Mouse (Mus musculus): ENCODE data around the gene Vdr. TPM values are rescaled to one million over a fixed set of nuclear protein-coding genes. Genes with fewer than 3 reads are reported as not detected.

Gene Vdr
- polyA plus RNA-seq, 1 experiment from 2014 or later: 0.24 TPM

- no peaks in the 10 kb centered on the region for H3K36me3 ChIP-seq
- no peak overlapping the region for H3K4me2 ChIP-seq
- H3K27me3 ChIP-seq: no peaks in the 10 kb centered on the region
- H3K27ac ChIP-seq: no peak overlapping the region
- H3K9ac ChIP-seq (replicated peaks): no peak overlapping the region
- 10% methylated on average over 8 of the region's 8 CpGs for WGBS
- H3K4me3 ChIP-seq (replicated peaks): no peak overlapping the region
- no peaks in the 10 kb centered on the region for H3K9me3 ChIP-seq
- H3K4me1 ChIP-seq (replicated peaks): peaks cover 48% of the 10 kb centered on the region
- ATAC-seq (ENCODE audit: insufficient number of reproducible peaks, insufficient read depth, low FRiP score, low TSS enrichment, low read depth): no peak
Measured at GRCm38 (mm10) chr15:97837491-97838061, 72.9 kb downstream of the Vdr start.

GRCm38 (mm10) chr15:97836894-97837247, 73.6 kb downstream of the Vdr start:
- H3K9me3 ChIP-seq: no peaks in the 10 kb centered on the region
- H3K4me2 ChIP-seq: no peak overlapping the region
- H3K4me1 ChIP-seq (replicated peaks): peaks cover 55% of the 10 kb centered on the region
- 68% methylated on average over 8 of the region's 8 CpGs for WGBS
- H3K27ac ChIP-seq: no peak overlapping the region
- no peak for ATAC-seq (ENCODE audit: insufficient number of reproducible peaks, insufficient read depth, low FRiP score, low TSS enrichment, low read depth)
- H3K36me3 ChIP-seq: no peaks in the 10 kb centered on the region
- no peak overlapping the region for H3K9ac ChIP-seq (replicated peaks)
- H3K4me3 ChIP-seq (replicated peaks): no peak overlapping the region
- H3K27me3 ChIP-seq: no peaks in the 10 kb centered on the region

GRCm38 (mm10) chr15:97836153-97836893, 74.1 kb downstream of the Vdr start:
- Histone ChIP-seq H3K4me3 (replicated peaks) (no peak overlapping the region), H3K27me3 (no peaks in the 10 kb centered on the region), H3K27ac (no peak overlapping the region), H3K9me3 (no peaks in the 10 kb centered on the region), H3K4me2 (no peak overlapping the region; the same call in 1 of the 2 replicates), H3K36me3 (no peaks in the 10 kb centered on the region), H3K9ac (replicated peaks) (no peak overlapping the region), H3K4me1 (replicated peaks) (peaks cover 56% of the 10 kb centered on the region)
- ATAC-seq (ENCODE audit: insufficient number of reproducible peaks, insufficient read depth, low FRiP score, low TSS enrichment, low read depth): no peak
- WGBS: 47% methylated on average over 17 of the region's 17 CpGs

- H3K9me3 ChIP-seq: no peaks in the 10 kb centered on the region
- 74% methylated on average over 9 of the region's 9 CpGs for WGBS
- H3K4me1 ChIP-seq (replicated peaks): peaks cover 61% of the 10 kb centered on the region
- no peaks in the 10 kb centered on the region for H3K36me3 ChIP-seq
- no peaks in the 10 kb centered on the region for H3K27me3 ChIP-seq
- no peak overlapping the region for H3K4me3 ChIP-seq (replicated peaks)
- peak overlapping the region; percentile 98 for H3K27ac ChIP-seq
- H3K9ac ChIP-seq (replicated peaks): 0 out of 2 replicates have a peak overlapping the region, but pooled peaks have one; percentile 23
- no peak for ATAC-seq (ENCODE audit: insufficient number of reproducible peaks, insufficient read depth, low FRiP score, low TSS enrichment, low read depth)
- H3K4me2 ChIP-seq: peak overlapping the region; percentile 72
Measured at GRCm38 (mm10) chr15:97832764-97833479, 77.5 kb downstream of the Vdr start.

DNA sequence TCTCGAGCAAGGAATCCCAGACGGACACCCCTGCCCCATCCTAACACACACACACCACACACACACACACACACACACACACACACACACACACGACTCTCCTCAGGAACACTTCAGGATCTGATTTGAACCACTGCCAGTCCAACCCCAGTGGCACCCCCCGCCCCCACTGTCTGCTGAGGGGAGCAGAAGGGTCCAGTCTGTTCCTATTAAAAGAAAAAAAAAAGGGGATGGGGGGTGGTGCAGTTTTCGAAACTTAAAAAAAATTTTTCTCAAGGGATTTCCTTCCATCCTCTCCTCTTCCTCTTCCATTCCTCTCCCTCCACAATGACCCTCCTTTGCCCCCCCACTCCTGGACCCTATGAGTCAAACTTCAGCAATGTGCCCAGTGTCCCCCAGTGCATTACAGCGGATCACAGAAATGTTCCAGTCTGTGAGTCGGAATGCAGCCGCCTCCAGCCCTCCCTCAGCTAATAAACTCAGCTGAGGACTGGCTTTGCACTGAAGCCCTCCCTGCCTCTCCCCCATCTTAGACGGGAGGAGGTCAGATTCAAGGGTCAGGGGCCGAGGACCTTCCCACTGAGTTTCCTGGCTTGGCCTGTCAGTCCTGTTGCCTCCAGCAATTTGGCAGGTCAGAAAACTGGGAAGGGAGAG, 78.3 kb downstream of the Vdr start:
- Histone ChIP-seq H3K27ac (peak overlapping the region; percentile 98), H3K4me2 (peak overlapping the region; percentile 72), H3K4me1 (replicated peaks) (peaks cover 58% of the 10 kb centered on the region), H3K9ac (replicated peaks) (peak overlapping the region; percentile 100), H3K9me3 (no peaks in the 10 kb centered on the region), H3K4me3 (replicated peaks) (peak overlapping the region; percentile 95), H3K27me3 (no peaks in the 10 kb centered on the region), H3K36me3 (no peaks in the 10 kb centered on the region)
- 2% methylated on average over 10 of the region's 10 CpGs for WGBS
- ATAC-seq (ENCODE audit: insufficient number of reproducible peaks, insufficient read depth, low FRiP score, low TSS enrichment, low read depth): no peak; the same call in 1 of the 2 replicates

GRCm38 (mm10) chr15:97831242-97831986, 79.0 kb downstream of the Vdr start:
- peak overlapping the region; percentile 100 for H3K9ac ChIP-seq (replicated peaks)
- H3K27ac ChIP-seq: peak overlapping the region; percentile 98
- no peaks in the 10 kb centered on the region for H3K9me3 ChIP-seq
- ATAC-seq (ENCODE audit: insufficient number of reproducible peaks, insufficient read depth, low FRiP score, low TSS enrichment, low read depth): peak; percentile 74
- H3K4me3 ChIP-seq (replicated peaks): peak overlapping the region; percentile 95
- peak overlapping the region; percentile 72 for H3K4me2 ChIP-seq
- WGBS: 1% methylated on average over 61 of the region's 84 CpGs
- H3K4me1 ChIP-seq (replicated peaks): peaks cover 59% of the 10 kb centered on the region
- H3K27me3 ChIP-seq: no peaks in the 10 kb centered on the region
- no peaks in the 10 kb centered on the region for H3K36me3 ChIP-seq

GRCm38 (mm10) chr15:97830788-97831241, 79.6 kb downstream of the Vdr start:
- Histone ChIP-seq H3K9ac (replicated peaks) (peak overlapping the region; percentile 100), H3K4me2 (peak overlapping the region; percentile 72), H3K36me3 (no peaks in the 10 kb centered on the region), H3K27me3 (no peaks in the 10 kb centered on the region), H3K4me3 (replicated peaks) (peak overlapping the region; percentile 95), H3K9me3 (no peaks in the 10 kb centered on the region), H3K27ac (peak overlapping the region; percentile 98), H3K4me1 (replicated peaks) (peaks cover 60% of the 10 kb centered on the region)
- ATAC-seq (ENCODE audit: insufficient number of reproducible peaks, insufficient read depth, low FRiP score, low TSS enrichment, low read depth): 0 out of 2 replicates have a peak, but pooled peaks have one; percentile 10
- WGBS: under 1% methylated on average over 39 of the region's 39 CpGs

GRCm38 (mm10) chr15:97830253-97830787, 80.1 kb downstream of the Vdr start:
- no peaks in the 10 kb centered on the region for H3K9me3 ChIP-seq

DNA sequence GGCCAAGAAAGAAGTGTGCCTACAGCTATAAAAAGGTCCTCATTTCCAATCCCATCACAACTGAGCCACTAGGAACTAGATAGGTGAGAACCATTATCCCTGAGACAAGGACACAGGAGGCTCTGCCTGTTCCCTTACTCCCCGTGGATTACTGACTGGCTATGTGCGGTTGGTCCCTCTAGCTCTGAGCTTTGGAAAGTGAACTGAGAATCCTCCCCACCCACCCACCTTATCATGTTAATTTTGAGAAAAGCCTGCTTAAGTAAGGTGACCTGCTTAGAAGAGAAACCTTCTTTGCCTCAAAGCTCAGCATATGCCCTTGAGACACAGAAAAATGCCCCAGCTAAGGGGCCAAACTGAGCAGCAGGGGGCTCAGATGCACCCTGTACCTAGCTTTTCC, 81.0 kb downstream of the Vdr start:
- H3K27ac ChIP-seq: peak overlapping the region; percentile 98
- ATAC-seq (ENCODE audit: insufficient number of reproducible peaks, insufficient read depth, low FRiP score, low TSS enrichment, low read depth): no peak
- 56% methylated on average over 2 of the region's 2 CpGs for WGBS
- no peaks in the 10 kb centered on the region for H3K27me3 ChIP-seq
- peak overlapping the region; percentile 95; the same call in 1 of the 2 replicates for H3K4me3 ChIP-seq (replicated peaks)
- H3K36me3 ChIP-seq: no peaks in the 10 kb centered on the region
- H3K4me1 ChIP-seq (replicated peaks): peaks cover 73% of the 10 kb centered on the region
- H3K4me2 ChIP-seq: peak overlapping the region; percentile 72
- H3K9me3 ChIP-seq: no peaks in the 10 kb centered on the region
- peak overlapping the region; percentile 100 for H3K9ac ChIP-seq (replicated peaks)

More at GRCm38 (mm10) chr15:97830253-97830787, 80.1 kb downstream of the Vdr start:
- Histone ChIP-seq H3K27ac (peak overlapping the region; percentile 98), H3K4me2 (peak overlapping the region; percentile 72), H3K27me3 (no peaks in the 10 kb centered on the region), H3K36me3 (no peaks in the 10 kb centered on the region), H3K4me3 (replicated peaks) (peak overlapping the region; percentile 95), H3K9ac (replicated peaks) (peak overlapping the region; percentile 100), H3K4me1 (replicated peaks) (peaks cover 65% of the 10 kb centered on the region)
- WGBS: 8% methylated on average over 12 of the region's 12 CpGs
- no peak for ATAC-seq (ENCODE audit: insufficient number of reproducible peaks, insufficient read depth, low FRiP score, low TSS enrichment, low read depth)

DNA sequence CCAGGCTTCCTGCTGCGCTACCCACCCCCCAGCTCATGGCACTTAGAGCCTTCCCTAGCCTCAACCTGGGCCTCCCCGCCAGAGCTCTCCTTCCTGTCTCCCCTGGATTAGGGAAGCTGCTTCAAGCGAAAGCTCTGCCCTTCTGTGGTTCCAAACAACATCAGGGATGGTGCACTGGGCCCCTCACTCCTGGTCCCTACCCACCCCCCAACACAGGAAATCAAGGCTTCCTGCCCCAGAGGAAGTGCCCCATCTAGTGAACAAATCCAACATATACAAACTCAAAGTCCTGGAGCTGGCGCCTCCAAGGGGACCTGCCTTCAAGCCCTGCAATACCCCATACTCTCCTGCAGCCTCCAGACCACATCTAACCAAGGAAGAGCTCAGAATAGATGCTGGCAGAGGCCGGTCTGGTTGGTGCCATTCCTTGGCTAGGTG, 81.5 kb downstream of the Vdr start:
- Histone ChIP-seq H3K36me3 (peaks cover 4% of the 10 kb centered on the region; the same call in 1 of the 2 replicates), H3K4me2 (peak overlapping the region; percentile 72), H3K9ac (replicated peaks) (no peak overlapping the region), H3K4me1 (replicated peaks) (peaks cover 78% of the 10 kb centered on the region), H3K27me3 (no peaks in the 10 kb centered on the region), H3K4me3 (replicated peaks) (no peak overlapping the region), H3K27ac (peak overlapping the region; percentile 98; the same call in 1 of the 2 replicates), H3K9me3 (no peaks in the 10 kb centered on the region)
- WGBS: 49% methylated on average over 5 of the region's 5 CpGs
- no peak for ATAC-seq (ENCODE audit: insufficient number of reproducible peaks, insufficient read depth, low FRiP score, low TSS enrichment, low read depth)

All from limb, embryonic 12.5 days (tissue).